Mouse (Mus musculus) heart, postnatal 0 days (tissue): ENCODE data around the gene Mindy4. TPM values are rescaled to one million over a fixed set of nuclear protein-coding genes. Genes with fewer than 3 reads are reported as not detected.

Experiments
- ATAC-seq: fragments of 200-750 bp; cut with Nextera tagmentation; 2 replicates; pipeline ENCODE4 v1.8.0; 2017; ENCODE audit warnings: low read depth, moderate number of reproducible peaks, moderate library complexity; ENCODE audit not compliant: insufficient read depth
- DNase-seq: peaks from one replicate; pipeline ENCODE4 v3.0.0-alpha.2; 2016; ENCODE audit warnings: low spot score
- H3K27ac ChIP-seq: fragments of 300-500 bp; sonication (generic); 2 replicates; pipeline ENCODE4 v1.5.1; 2014; ENCODE audit warnings: low read depth, mild to moderate bottlenecking
- H3K27me3 ChIP-seq: fragments of 300-500 bp; sonication (generic); 2 replicates; pipeline ENCODE4 v1.6.1; 2014; ENCODE audit warnings: low read length, mixed read lengths; ENCODE audit not compliant: control insufficient read depth, insufficient read depth
- H3K36me3 ChIP-seq: fragments of 300-500 bp; sonication (generic); replicated peaks from 2 replicates; pipeline ENCODE4 v1.6.1; 2014; ENCODE audit warnings: low read length, mixed read lengths; ENCODE audit not compliant: control insufficient read depth, insufficient read depth
- H3K4me1 ChIP-seq: fragments of 300-500 bp; sonication (generic); 2 replicates; pipeline ENCODE4 v1.6.1; 2014; ENCODE audit warnings: antibody characterized with exemption; ENCODE audit not compliant: control insufficient read depth, insufficient read depth
- H3K4me2 ChIP-seq: fragments of 300-500 bp; sonication (generic); 2 replicates; pipeline ENCODE4 v1.6.1; 2014; ENCODE audit warnings: low read depth, mild to moderate bottlenecking, low read length, moderate library complexity
- H3K4me3 ChIP-seq: fragments of 300-500 bp; sonication (generic); 2 replicates; pipeline ENCODE4 v1.5.1; 2014; ENCODE audit warnings: low read depth, low read length
- H3K9ac ChIP-seq: fragments of 300-500 bp; sonication (generic); replicated peaks from 2 replicates; pipeline ENCODE4 v1.6.1; 2014; ENCODE audit warnings: low read depth, low read length, mixed read lengths
- H3K9me3 ChIP-seq: fragments of 300-500 bp; sonication (generic); replicated peaks from 2 replicates; pipeline ENCODE4 v1.6.1; 2016; ENCODE audit warnings: low read length; ENCODE audit not compliant: control insufficient read depth
- CTCF ChIP-seq: IDR thresholded peaks from 2 replicates; pipeline ENCODE4 v1.5.1; 2016; ENCODE audit warnings: antibody characterized with exemption, control low read depth, low read depth
- EP300 ChIP-seq: IDR thresholded peaks from 2 replicates; pipeline ENCODE4 v1.6.1; 2016; ENCODE audit warnings: antibody characterized with exemption, low read depth
- WGBS: fragments of 180-500 bp; shearing (Covaris S2); extraction: QIAGEN DNeasy Blood & Tissue Kit; methylation state at CpG from one replicate; pipeline ENCODE4 v1.1.7; 2014; 5-methylcytosine and 5-hydroxymethylcytosine counted together
- polyA plus RNA-seq: library from polyadenylated mRNA; unstranded; fragments of >200 nt; fragmentation: Nextera tagmentation; extraction: Ambion mirVana; gene quantifications from 2 replicates; pipeline ENCODE4 v1.2.1, GENCODE M21; 2015
- total RNA-seq: library from RNA; depleted of rRNA; stranded (reverse); fragments of >200 nt; gene quantifications from 2 replicates; pipeline ENCODE4 v1.2.3, GENCODE M21; 2014; ENCODE audit warnings: low replicate concordance

Mindy4 gene
- total and polyA plus RNA-seq, 2 experiments from 2014 or later: 3.9 to 31.2 TPM

- 41% methylated on average over 4 of the region's 4 CpGs for WGBS
- Histone ChIP-seq H3K9ac (no peak overlapping the region), H3K4me1 (peaks cover 14% of the 10 kb centered on the region), H3K4me2 (no peak overlapping the region), H3K4me3 (no peak overlapping the region), H3K27ac (no peak overlapping the region), H3K36me3 (no peaks in the 10 kb centered on the region), H3K27me3 (no peaks in the 10 kb centered on the region), H3K9me3 (no peaks in the 10 kb centered on the region)
- no peak for TF ChIP-seq EP300
- no peak for TF ChIP-seq CTCF
- DNase-seq: no peak
- peak; percentile 12; the same call in 1 of the 2 replicates for ATAC-seq
These were observed 117.7 kb downstream of the Mindy4 start for GRCm38 (mm10) chr6:55320894-55321293.

- WGBS: 71% methylated on average over 6 of the region's 6 CpGs
- no peaks in the 10 kb centered on the region for H3K9me3 ChIP-seq
- H3K4me2 ChIP-seq: no peak overlapping the region
- no peak overlapping the region for H3K9ac ChIP-seq
- H3K36me3 ChIP-seq: no peaks in the 10 kb centered on the region
- DNase-seq: no peak
- ATAC-seq: no peak
- no peak for TF ChIP-seq EP300
- no peak for TF ChIP-seq CTCF
- peaks cover 16% of the 10 kb centered on the region for H3K4me1 ChIP-seq
- H3K4me3 ChIP-seq: no peak overlapping the region
- H3K27ac ChIP-seq: no peak overlapping the region
- H3K27me3 ChIP-seq: no peaks in the 10 kb centered on the region
These were observed 118.3 kb downstream of the Mindy4 start for GRCm38 (mm10) chr6:55321518-55321917.

GRCm38 (mm10) chr6:55322980-55323379 is 119.8 kb downstream of the Mindy4 start:
- no peak overlapping the region for H3K4me3 ChIP-seq
- no peaks in the 10 kb centered on the region for H3K9me3 ChIP-seq
- no peaks in the 10 kb centered on the region for H3K36me3 ChIP-seq
- no peak overlapping the region for H3K27ac ChIP-seq
- H3K4me2 ChIP-seq: no peak overlapping the region
- TF ChIP-seq CTCF (no peak), EP300 (no peak)
- H3K9ac ChIP-seq: no peak overlapping the region
- peaks cover 28% of the 10 kb centered on the region for H3K4me1 ChIP-seq
- WGBS: 79% methylated on average over 2 of the region's 2 CpGs
- DNase-seq: no peak
- ATAC-seq: no peak
- no peaks in the 10 kb centered on the region for H3K27me3 ChIP-seq

GRCm38 (mm10) chr6:55323908-55324634 is 120.9 kb downstream of the Mindy4 start:
- no peak for ATAC-seq
- H3K36me3 ChIP-seq: no peaks in the 10 kb centered on the region
- no peak for TF ChIP-seq CTCF
- TF ChIP-seq EP300: no peak
- peaks cover 28% of the 10 kb centered on the region for H3K4me1 ChIP-seq
- H3K4me3 ChIP-seq: no peak overlapping the region
- no peaks in the 10 kb centered on the region for H3K9me3 ChIP-seq
- DNase-seq: no peak
- no peak overlapping the region for H3K4me2 ChIP-seq
- no peaks in the 10 kb centered on the region for H3K27me3 ChIP-seq
- H3K9ac ChIP-seq: no peak overlapping the region
- 69% methylated on average over 17 of the region's 17 CpGs for WGBS
- H3K27ac ChIP-seq: no peak overlapping the region

GRCm38 (mm10) chr6:55324785-55325184 is 121.6 kb downstream of the Mindy4 start:
- H3K4me2 ChIP-seq: no peak overlapping the region
- no peaks in the 10 kb centered on the region for H3K36me3 ChIP-seq
- no peaks in the 10 kb centered on the region for H3K27me3 ChIP-seq
- no peak for ATAC-seq
- no peaks in the 10 kb centered on the region for H3K9me3 ChIP-seq
- no peak overlapping the region for H3K27ac ChIP-seq
- TF ChIP-seq CTCF (peak; percentile 33; the same call in 1 of the 2 replicates), EP300 (no peak)
- WGBS: 58% methylated on average over 1 of the region's 1 CpGs
- peaks cover 28% of the 10 kb centered on the region for H3K4me1 ChIP-seq
- DNase-seq: no peak
- no peak overlapping the region for H3K4me3 ChIP-seq
- no peak overlapping the region for H3K9ac ChIP-seq

GRCm38 (mm10) chr6:55326299-55326698 is 123.1 kb downstream of the Mindy4 start:
- TF ChIP-seq CTCF: no peak
- no peak for TF ChIP-seq EP300
- ATAC-seq (0 out of 2 replicates have a peak, but pooled peaks have one; percentile 28), DNase-seq (no peak)
- no peak overlapping the region for H3K9ac ChIP-seq
- no peaks in the 10 kb centered on the region for H3K9me3 ChIP-seq
- H3K36me3 ChIP-seq: no peaks in the 10 kb centered on the region
- no peak overlapping the region for H3K4me3 ChIP-seq
- no peak overlapping the region for H3K4me2 ChIP-seq
- H3K27me3 ChIP-seq: no peaks in the 10 kb centered on the region
- H3K27ac ChIP-seq: peak overlapping the region; percentile 22
- 36% methylated on average over 4 of the region's 4 CpGs for WGBS
- peaks cover 18% of the 10 kb centered on the region for H3K4me1 ChIP-seq
